Mouse (Mus musculus) bone marrow macrophage, adult 2 months (primary cell): Measurements from ENCODE around the gene Htr2b.

Experiments used
- CTCF ChIP-seq: IDR thresholded peaks from 2 replicates; pipeline ENCODE4 v1.5.1; 2012; ENCODE audit warnings: low read depth, mild to moderate bottlenecking, low read length, moderate library complexity
- POLR2A ChIP-seq: IDR thresholded peaks from 2 replicates; pipeline ENCODE4 v1.6.1; 2012; ENCODE audit warnings: mild to moderate bottlenecking, low read depth, low read length, borderline replicate concordance

- TF ChIP-seq CTCF (no peak), POLR2A (no peak)
These were observed 42.5 kb upstream of the Htr2b start, which contains the start of gene Armc9 for GRCm38 (mm10) chr1:86154133-86154823.
